9 mouse cellular contexts compared by ENCODE assay signal in genomic region chrX:36983654-36984311, GRCm38 (mm10). TPM values are rescaled to one million over a fixed set of nuclear protein-coding genes. Genes with fewer than 3 reads are reported as not detected.
DNase-seq lines count a peak whose midpoint lies in the region; ATAC-seq and TF ChIP-seq lines count a peak whose summit lies in the region.
"Had no signal": no experiment of that assay in that cellular context is flagged by ENCODE, and none has a peak within 500 bp of the region (broad histone marks: within the 10 kb centered on the region; RNA-seq: fewer than 3 reads in every experiment).

No protein-coding gene starts in this region.

- ATAC-seq in limb, embryonic 15.5 days (ENCODE audit: insufficient number of reproducible peaks, low FRiP score, low TSS enrichment, low read depth): peak; percentile 90

- no peaks in the 10 kb centered on the region for H3K36me3 ChIP-seq in limb, embryonic 15.5 days

- no peaks in the 10 kb centered on the region for H3K9me3 ChIP-seq in limb, embryonic 15.5 days

- no peak for TF ChIP-seq CTCF in embryonic fibroblast, embryonic 13.5 days (IDR thresholded peaks at IDR 0.05; ENCODE audit: borderline replicate concordance, insufficient read depth, low read length)

- H3K4me1 ChIP-seq in embryonic fibroblast, embryonic 13.5 days (ENCODE audit: control insufficient read depth, insufficient read depth, low read length): no peaks in the 10 kb centered on the region
- peaks cover 15% of the 10 kb centered on the region; the same call in 1 of the 2 replicates for H3K4me1 ChIP-seq in limb, embryonic 15.5 days

- 0 out of 2 replicates have a peak overlapping the region, but pooled peaks have one; percentile 36 for H3K27ac ChIP-seq in embryonic fibroblast, embryonic 13.5 days (ENCODE audit: insufficient read depth, low read length)
- peak overlapping the region; percentile 82 for H3K27ac ChIP-seq in limb, embryonic 15.5 days
- H3K27ac ChIP-seq: macrophage had no signal

- DNase-seq in cerebellum, postnatal 10 days: peak; percentile 52 to 66
- DNase-seq in cerebellum, adult 8-10 months: no peak
- DNase-seq in A20 (ENCODE audit: low read depth, low spot score): peak; percentile 31
- peak; percentile 69 for DNase-seq in telencephalon, adult 2 months (ENCODE audit: low read depth, low spot score)
- no peak for DNase-seq in urinary bladder, postnatal 36 days (ENCODE audit: low spot score in 2 of 2)
- DNase-seq in ovary, postnatal 36 days (ENCODE audit: low spot score): no peak

- H3K4me3 ChIP-seq in embryonic fibroblast, embryonic 13.5 days (ENCODE audit: insufficient read depth, low read length): no peak overlapping the region
- H3K4me3 ChIP-seq in limb, embryonic 15.5 days: no peak overlapping the region

- H3K27me3 ChIP-seq in limb, embryonic 15.5 days: no peaks in the 10 kb centered on the region

- H3K4me2 ChIP-seq in limb, embryonic 15.5 days: peak overlapping the region; percentile 22; the same call in 1 of the 2 replicates

- 30% methylated on average over 10 of the region's 11 CpGs for WGBS in limb, embryonic 15.5 days

- H3K9ac ChIP-seq in limb, embryonic 15.5 days: no peak overlapping the region

- TF ChIP-seq POLR2A in embryonic fibroblast, embryonic 13.5 days (IDR thresholded peaks at IDR 0.05; ENCODE audit: low read depth, low read length): no peak

RNA-seq across cellular contexts. Expression of gene Sept6, which starts 7.8 kb away (rescaled TPM):
- 18.8 and 29.6 TPM in 2 replicates for polyA plus RNA-seq in embryonic fibroblast, embryonic 13.5 days (2011; ENCODE audit: insufficient read length, low read depth, missing spikeins)
- polyA plus RNA-seq in limb, embryonic 15.5 days (2015; fragmentation: Nextera tagmentation; extraction: Ambion mirVana): 43.9 and 45.9 TPM in 2 replicates

Comparison
In these comparisons a context has a peak if more than half of its experiments do, and no peak if none do; other contexts are left out.
1. DNase-seq: peak in cerebellum, postnatal 10 days (2 of 2), A20 (single experiment) and telencephalon, adult 2 months (single experiment); none in cerebellum, adult 8-10 months (single experiment), urinary bladder, postnatal 36 days (0 of 2) and ovary, postnatal 36 days (single experiment).